Mouse (Mus musculus): ENCODE measurements around the gene Slc43a2. TPM values are rescaled to one million over a fixed set of nuclear protein-coding genes. Genes with fewer than 3 reads are reported as not detected.

Gene Slc43a2
- polyA plus RNA-seq (2012; rRNA removed), result 57.4 and 67.1 TPM in 2 replicates

DNA sequence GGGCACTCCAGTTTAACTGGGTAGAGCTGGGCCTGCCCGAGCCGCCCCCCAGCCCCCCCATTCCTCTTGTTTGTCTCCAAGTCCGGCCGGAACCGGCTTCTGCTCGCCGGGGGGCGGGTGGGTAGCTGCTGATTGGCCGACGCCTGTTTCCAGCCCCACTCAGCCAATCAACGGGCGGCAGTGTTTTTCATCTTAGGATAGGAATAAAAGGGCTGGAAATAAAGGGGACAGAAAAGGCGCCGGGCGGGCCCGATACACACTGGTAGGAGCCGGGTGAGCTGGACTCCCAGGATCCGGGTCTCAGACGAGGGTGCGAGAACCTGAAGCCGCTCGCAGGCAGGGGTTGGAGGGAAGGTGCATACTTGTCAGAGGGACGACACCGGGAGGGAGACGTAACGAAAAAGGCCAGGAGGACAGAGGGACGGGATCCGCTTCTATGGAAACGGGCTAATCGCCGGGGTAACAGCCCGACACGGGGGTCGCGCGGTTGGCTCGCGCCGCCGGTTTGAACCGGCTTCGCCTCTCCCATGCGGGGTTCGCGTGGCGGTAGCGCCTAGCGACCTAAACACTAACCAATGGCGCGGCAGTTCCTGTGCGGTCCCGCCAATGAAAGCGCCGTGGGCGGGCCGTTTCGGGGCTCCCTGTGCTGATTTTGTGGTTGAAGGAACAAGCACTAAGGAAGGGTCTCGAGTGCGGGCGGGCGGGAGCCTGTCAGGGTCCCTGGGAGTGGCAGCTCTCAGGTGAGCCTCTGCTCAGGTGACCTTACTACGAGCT is at the start of gene Slc43a2:
Gene Slc43a2 (plus strand): TSS at position 226 of the 774 bp plus-strand sequence.
- peak; percentile 97 to 99 for DNase-seq
- Histone ChIP-seq H3K27me3 (ENCODE audit: control insufficient read depth, insufficient read depth, low read length) (no peaks in the 10 kb centered on the region), H3K27ac (ENCODE audit: insufficient read depth, low read length) (peak within 1 kb of the TSS; percentile 98), H3K4me3 (replicated peaks; ENCODE audit: insufficient read depth, low read depth, low read length) (peak within 1 kb of the TSS; percentile 96), H3K4me1 (ENCODE audit: control insufficient read depth, insufficient read depth, low read length) (peaks cover 10% of the 10 kb centered on the region)
- under 1% methylated on average over 62 of the region's 62 CpGs for WGBS
- TF ChIP-seq POLR2A (IDR thresholded peaks at IDR 0.05; ENCODE audit: borderline replicate concordance, insufficient read depth, low read length) (peak; percentile 47; the same call in 1 of the 2 replicates), CTCF (IDR thresholded peaks at IDR 0.05; ENCODE audit: borderline replicate concordance, insufficient read depth, low read depth, low read length) (no peak)

DNA sequence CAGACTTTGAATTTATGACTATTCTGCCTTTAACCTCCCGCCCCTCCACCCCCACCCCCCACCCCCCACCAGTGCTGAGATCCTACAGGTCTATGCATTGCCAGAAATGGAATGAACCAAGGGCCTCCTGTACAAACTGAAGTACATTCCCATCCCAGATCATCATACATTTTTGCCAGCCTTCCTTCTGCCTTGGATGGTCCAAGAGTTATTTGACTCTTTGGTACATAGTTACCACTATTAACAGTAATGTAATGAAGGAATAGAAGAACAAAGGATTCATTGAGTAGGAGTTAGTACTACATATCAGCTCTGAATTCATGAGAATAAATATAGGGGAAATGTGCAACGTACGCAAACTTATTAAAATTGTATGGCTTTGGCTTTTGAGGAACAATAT is 45.3 kb upstream of the Slc43a2 start:
- WGBS, result 24% methylated on average over 3 of the region's 3 CpGs
- TF ChIP-seq POLR2A (IDR thresholded peaks at IDR 0.05; ENCODE audit: borderline replicate concordance, insufficient read depth, low read length) (no peak), CTCF (IDR thresholded peaks at IDR 0.05; ENCODE audit: borderline replicate concordance, insufficient read depth, low read depth, low read length) (no peak)
- no peaks in the 10 kb centered on the region for H3K27me3 ChIP-seq (ENCODE audit: control insufficient read depth, insufficient read depth, low read length)
- no peak overlapping the region for H3K4me3 ChIP-seq (replicated peaks; ENCODE audit: insufficient read depth, low read depth, low read length)
- H3K4me1 ChIP-seq (ENCODE audit: control insufficient read depth, insufficient read depth, low read length), result peaks cover 4% of the 10 kb centered on the region; the same call in 1 of the 2 replicates
- DNase-seq, result no peak
- H3K27ac ChIP-seq (ENCODE audit: insufficient read depth, low read length), result no peak overlapping the region

DNA sequence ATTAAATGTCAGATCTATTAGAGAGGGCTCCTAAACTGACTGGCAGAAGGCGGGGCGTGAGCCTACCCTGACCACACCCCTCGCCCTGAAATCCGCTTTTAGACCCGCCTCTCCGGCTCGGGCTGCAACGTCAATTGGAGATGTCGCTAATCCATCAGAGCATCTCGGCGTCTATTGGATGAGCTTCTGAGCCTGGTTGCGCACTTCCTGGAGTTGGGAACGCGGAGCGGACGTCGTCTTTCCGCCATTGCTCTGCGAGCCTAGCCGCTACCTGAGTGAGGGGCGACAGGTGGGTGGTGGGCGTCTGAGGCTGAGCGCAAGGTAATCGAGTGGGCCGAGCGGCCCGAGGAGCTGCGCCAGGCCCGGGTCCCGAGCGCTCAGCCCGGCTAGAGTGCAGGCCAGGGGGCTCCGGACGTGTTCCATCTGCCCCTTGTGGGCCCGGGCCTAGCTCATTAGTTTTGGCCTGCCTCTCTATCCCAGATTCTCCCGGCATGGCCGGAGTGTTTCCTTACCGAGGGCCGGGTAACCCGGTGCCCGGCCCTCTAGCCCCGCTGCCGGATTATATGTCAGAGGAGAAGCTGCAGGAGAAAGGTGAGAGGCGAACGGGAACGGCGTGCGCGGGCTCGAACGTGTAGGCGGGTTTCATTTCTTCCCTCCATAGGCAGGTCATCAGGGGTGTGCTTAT is 44.8 kb upstream of the Slc43a2 start, which contains the start of gene Prpf8:
Gene Prpf8 (plus strand): TSS at position 216 of the 685 bp plus-strand sequence.
- TF ChIP-seq CTCF (IDR thresholded peaks at IDR 0.05; ENCODE audit: borderline replicate concordance, insufficient read depth, low read depth, low read length) (no peak), POLR2A (IDR thresholded peaks at IDR 0.05; ENCODE audit: borderline replicate concordance, insufficient read depth, low read length) (peak; percentile 79)
- under 1% methylated on average over 52 of the region's 52 CpGs for WGBS
- H3K27ac ChIP-seq (ENCODE audit: insufficient read depth, low read length), result peak within 1 kb of the TSS; percentile 91
- DNase-seq, result peak; percentile 98 to 99
- no peaks in the 10 kb centered on the region for H3K27me3 ChIP-seq (ENCODE audit: control insufficient read depth, insufficient read depth, low read length)
- H3K4me1 ChIP-seq (ENCODE audit: control insufficient read depth, insufficient read depth, low read length), result peaks cover 4% of the 10 kb centered on the region; the same call in 1 of the 2 replicates
- H3K4me3 ChIP-seq (replicated peaks; ENCODE audit: insufficient read depth, low read depth, low read length), result peak within 1 kb of the TSS; percentile 77

DNA sequence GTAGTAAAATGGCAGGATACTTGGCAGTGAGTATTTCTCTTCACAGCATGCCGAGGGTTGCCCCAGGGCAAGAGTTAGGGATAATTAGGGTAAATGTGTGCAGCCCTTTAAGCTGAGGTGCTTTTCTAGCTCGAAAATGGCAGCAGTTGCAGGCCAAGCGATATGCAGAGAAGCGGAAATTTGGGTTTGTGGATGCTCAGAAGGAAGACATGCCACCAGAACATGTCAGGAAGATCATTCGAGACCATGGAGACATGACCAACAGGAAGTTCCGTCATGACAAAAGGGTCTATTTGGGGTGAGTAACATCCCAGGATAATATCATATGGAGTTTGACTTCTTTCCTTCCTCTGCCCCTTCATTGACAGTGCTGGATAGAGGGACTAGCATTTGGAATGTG is 44.0 kb upstream of the Slc43a2 start:
- no peaks in the 10 kb centered on the region for H3K27me3 ChIP-seq (ENCODE audit: control insufficient read depth, insufficient read depth, low read length)
- DNase-seq, result no peak
- H3K4me3 ChIP-seq (replicated peaks; ENCODE audit: insufficient read depth, low read depth, low read length), result peak overlapping the region; percentile 77
- TF ChIP-seq POLR2A (IDR thresholded peaks at IDR 0.05; ENCODE audit: borderline replicate concordance, insufficient read depth, low read length) (no peak), CTCF (IDR thresholded peaks at IDR 0.05; ENCODE audit: borderline replicate concordance, insufficient read depth, low read depth, low read length) (no peak)
- WGBS, result 36% methylated on average over 6 of the region's 6 CpGs
- H3K27ac ChIP-seq (ENCODE audit: insufficient read depth, low read length), result no peak overlapping the region
- peaks cover 4% of the 10 kb centered on the region; the same call in 1 of the 2 replicates for H3K4me1 ChIP-seq (ENCODE audit: control insufficient read depth, insufficient read depth, low read length)

DNA sequence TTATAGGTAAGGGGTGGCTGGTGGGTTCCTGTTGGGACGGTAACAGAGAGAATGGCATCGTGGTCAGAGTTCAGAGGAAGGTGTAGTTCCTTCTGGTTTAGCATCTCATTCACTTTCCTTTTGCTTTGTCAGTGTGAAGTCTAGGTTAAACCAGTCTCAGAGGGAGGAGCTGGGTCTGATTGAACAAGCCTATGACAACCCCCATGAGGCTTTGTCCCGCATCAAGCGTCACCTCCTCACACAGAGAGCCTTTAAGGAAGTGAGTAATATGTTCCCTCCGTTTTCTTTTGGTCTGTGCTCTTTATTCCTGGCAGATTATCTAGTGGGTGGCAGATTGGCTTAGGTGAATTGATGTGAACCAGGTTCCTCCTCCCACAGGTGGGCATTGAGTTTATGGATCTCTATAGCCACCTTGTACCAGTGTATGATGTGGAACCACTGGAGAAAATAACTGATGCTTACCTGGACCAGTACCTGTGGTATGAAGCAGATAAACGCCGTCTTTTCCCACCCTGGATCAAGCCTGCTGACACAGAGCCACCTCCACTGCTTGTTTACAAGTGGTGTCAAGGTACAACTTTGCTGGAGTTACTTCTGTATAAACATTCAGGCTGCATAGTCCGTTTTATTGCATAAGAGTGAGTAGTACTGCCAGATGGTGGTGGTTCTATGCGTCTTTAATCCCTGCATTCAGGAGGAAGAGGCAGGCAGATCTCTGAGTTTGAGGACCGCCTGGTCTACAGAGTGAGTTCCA is 37.0 kb upstream of the Slc43a2 start:
- DNase-seq, result no peak
- WGBS, result 94% methylated on average over 10 of the region's 10 CpGs

DNA sequence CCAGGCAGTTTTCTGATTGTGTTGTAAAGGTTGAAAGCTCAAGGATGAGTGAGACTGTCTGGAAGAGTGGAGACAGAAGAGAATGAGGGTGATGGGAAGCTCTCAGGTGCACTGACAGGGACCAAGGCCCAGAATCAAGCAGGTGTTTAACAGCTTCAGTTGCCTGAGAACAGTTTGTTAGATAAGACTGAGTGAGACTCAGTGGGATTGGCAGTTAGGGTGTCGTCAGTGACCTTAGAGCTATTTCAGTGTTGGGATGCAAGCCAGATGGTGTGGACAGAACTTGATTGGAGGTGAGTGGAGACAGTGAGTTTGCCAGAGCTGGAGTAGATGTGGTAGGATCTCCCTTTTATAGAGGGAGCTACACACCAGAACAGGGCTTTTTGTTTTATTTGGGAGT is 33.4 kb upstream of the Slc43a2 start:
- no peaks in the 10 kb centered on the region for H3K4me1 ChIP-seq (ENCODE audit: control insufficient read depth, insufficient read depth, low read length)
- 12% methylated on average over 1 of the region's 1 CpGs for WGBS
- TF ChIP-seq CTCF (IDR thresholded peaks at IDR 0.05; ENCODE audit: borderline replicate concordance, insufficient read depth, low read depth, low read length) (no peak), POLR2A (IDR thresholded peaks at IDR 0.05; ENCODE audit: borderline replicate concordance, insufficient read depth, low read length) (no peak)
- H3K27me3 ChIP-seq (ENCODE audit: control insufficient read depth, insufficient read depth, low read length), result no peaks in the 10 kb centered on the region
- no peak for DNase-seq
- H3K27ac ChIP-seq (ENCODE audit: insufficient read depth, low read length), result no peak overlapping the region
- no peak overlapping the region for H3K4me3 ChIP-seq (replicated peaks; ENCODE audit: insufficient read depth, low read depth, low read length)

More for the DNA sequence above, 37.0 kb upstream of the Slc43a2 start:
- no peaks in the 10 kb centered on the region for H3K4me1 ChIP-seq (ENCODE audit: control insufficient read depth, insufficient read depth, low read length)
- no peak overlapping the region for H3K4me3 ChIP-seq (replicated peaks; ENCODE audit: insufficient read depth, low read depth, low read length)
- H3K27ac ChIP-seq (ENCODE audit: insufficient read depth, low read length), result no peak overlapping the region
- no peaks in the 10 kb centered on the region for H3K27me3 ChIP-seq (ENCODE audit: control insufficient read depth, insufficient read depth, low read length)
- TF ChIP-seq POLR2A (IDR thresholded peaks at IDR 0.05; ENCODE audit: borderline replicate concordance, insufficient read depth, low read length), result no peak

DNA sequence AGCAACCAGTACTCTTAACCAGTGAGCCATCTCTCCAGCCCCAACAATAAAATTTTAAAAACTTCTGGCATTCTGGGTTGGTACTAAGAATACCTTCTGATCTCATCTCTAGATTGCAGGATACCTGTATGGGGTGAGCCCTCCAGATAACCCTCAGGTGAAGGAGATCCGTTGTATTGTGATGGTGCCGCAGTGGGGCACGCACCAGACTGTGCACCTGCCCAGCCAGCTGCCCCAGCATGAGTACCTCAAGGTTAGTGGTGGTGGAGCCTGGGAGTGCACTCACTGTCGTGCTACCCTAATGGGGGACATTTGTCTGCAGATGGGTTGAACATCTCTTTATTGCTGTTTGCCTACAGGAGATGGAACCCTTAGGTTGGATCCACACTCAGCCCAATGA is 23.3 kb upstream of the Slc43a2 start:
- Histone ChIP-seq H3K4me3 (replicated peaks; ENCODE audit: insufficient read depth, low read depth, low read length) (no peak overlapping the region), H3K4me1 (ENCODE audit: control insufficient read depth, insufficient read depth, low read length) (peaks cover 4% of the 10 kb centered on the region; the same call in 1 of the 2 replicates), H3K27me3 (ENCODE audit: control insufficient read depth, insufficient read depth, low read length) (no peaks in the 10 kb centered on the region), H3K27ac (ENCODE audit: insufficient read depth, low read length) (no peak overlapping the region)
- WGBS, result 89% methylated on average over 4 of the region's 4 CpGs
- DNase-seq, result no peak
- TF ChIP-seq POLR2A (IDR thresholded peaks at IDR 0.05; ENCODE audit: borderline replicate concordance, insufficient read depth, low read length) (no peak), CTCF (IDR thresholded peaks at IDR 0.05; ENCODE audit: borderline replicate concordance, insufficient read depth, low read depth, low read length) (no peak)
